Mouse (Mus musculus) adrenal gland, postnatal 4 days (tissue): ENCODE data around the gene Gm45717. TPM values are rescaled to one million over a fixed set of nuclear protein-coding genes. Genes with fewer than 3 reads are reported as not detected.
"Not testable (repeated sequence)": the region's sequence is repeated elsewhere in the genome, so short reads cannot be mapped to it uniquely, and the experiment has no call there.

Experiments used
- DNase-seq, 2 experiments: peaks; one replicate each; pipeline ENCODE4 v3.0.0; 2021 to 2022; ENCODE audit warnings: low spot score in 2 of 2, mixed read lengths in 2 of 2
- long read RNA-seq, 2 experiments: library from polyadenylated mRNA; stranded (forward); transcript quantifications; one replicate each; pipeline ENCODE4 v2.0.0; 2021
- total RNA-seq, 2 experiments: library from RNA; stranded (reverse); gene quantifications; 2 replicates each; pipeline ENCODE4 v1.2.3; 2021

The Gm45717 gene
- total RNA-seq: not detected
- long read RNA-seq, experiment 1: 0 reads
- long read RNA-seq, experiment 2, partial matches to known transcripts: 3 of 6 reads
- long read RNA-seq, experiment 2, other reads (novel, unspliced or antisense): 3 of 6 reads

GRCm38 (mm10) chr7:140955758-140956555 is at the start of gene Gm45717, which contains the start of gene Ifitm2:
Gene Gm45717 (minus strand): TSS chr7:140955937.
Gene Ifitm2 (minus strand): TSS chr7:140955987.
- DNase-seq: peak in 1 of 2 experiments; percentile 66

GRCm38 (mm10) chr7:141003248-141004010 is 47.7 kb upstream of the Gm45717 start:
- no peak for DNase-seq

GRCm38 (mm10) chr7:141000881-141001708 is 45.4 kb upstream of the Gm45717 start:
- DNase-seq: no peak

GRCm38 (mm10) chr7:140998853-140999700 is 43.3 kb upstream of the Gm45717 start:
- no peak for DNase-seq

- no peak for DNase-seq
These were observed 42.1 kb upstream of the Gm45717 start for GRCm38 (mm10) chr7:140997817-140998216.

GRCm38 (mm10) chr7:140991117-140991689 is 35.5 kb upstream of the Gm45717 start:
- no peak for DNase-seq

- no peak for DNase-seq
These were observed 34.9 kb upstream of the Gm45717 start for GRCm38 (mm10) chr7:140990622-140991021.

- no peak for DNase-seq
These were observed 34.4 kb upstream of the Gm45717 start for GRCm38 (mm10) chr7:140990185-140990584.

GRCm38 (mm10) chr7:140989022-140989421 is 33.3 kb upstream of the Gm45717 start:
- no peak for DNase-seq

GRCm38 (mm10) chr7:140987182-140988138 is 31.7 kb upstream of the Gm45717 start:
- DNase-seq: no peak

- DNase-seq: no peak
These were observed 27.2 kb upstream of the Gm45717 start for GRCm38 (mm10) chr7:140982971-140983370.

- no peak for DNase-seq
These were observed 26.0 kb upstream of the Gm45717 start for GRCm38 (mm10) chr7:140981704-140982103.

- not testable (repeated sequence) for DNase-seq
These were observed 21.0 kb upstream of the Gm45717 start for GRCm38 (mm10) chr7:140976720-140977119.

GRCm38 (mm10) chr7:140975465-140975864 is 19.7 kb upstream of the Gm45717 start:
- no peak for DNase-seq

GRCm38 (mm10) chr7:140974940-140975339 is 19.2 kb upstream of the Gm45717 start:
- no peak for DNase-seq

- DNase-seq: no peak
These were observed 17.8 kb upstream of the Gm45717 start for GRCm38 (mm10) chr7:140973396-140974165.

GRCm38 (mm10) chr7:140971479-140972171 is 15.9 kb upstream of the Gm45717 start:
- DNase-seq: no peak
